11 mouse cellular contexts compared by ENCODE assay signal in genomic region chr14:48740942-48741602, GRCm38 (mm10).
DNase-seq lines count a peak whose midpoint lies in the region; ATAC-seq and TF ChIP-seq lines count a peak whose summit lies in the region.
"Had no signal": no experiment of that assay in that cellular context is flagged by ENCODE, and none has a peak within 500 bp of the region (broad histone marks: within the 10 kb centered on the region; RNA-seq: fewer than 3 reads in every experiment).

No protein-coding gene starts in this region.

- no peak overlapping the region for H3K9ac ChIP-seq in lung, postnatal 0 days (replicated peaks; ENCODE audit: low read depth)
- no peak overlapping the region for H3K9ac ChIP-seq in forebrain, embryonic 13.5 days
- H3K9ac ChIP-seq in midbrain, embryonic 12.5 days (replicated peaks), result no peak overlapping the region
- H3K9ac ChIP-seq: lung, embryonic 15.5 days had no signal

- H3K9me3 ChIP-seq in lung, postnatal 0 days (ENCODE audit: low read length), result no peaks in the 10 kb centered on the region
- no peaks in the 10 kb centered on the region for H3K9me3 ChIP-seq in forebrain, embryonic 13.5 days (replicated peaks)
- no peaks in the 10 kb centered on the region for H3K9me3 ChIP-seq in midbrain, embryonic 12.5 days
- H3K9me3 ChIP-seq: lung, embryonic 15.5 days had no signal

- no peaks in the 10 kb centered on the region for H3K36me3 ChIP-seq in lung, postnatal 0 days (ENCODE audit: insufficient read depth, low read length)
- H3K36me3 ChIP-seq in forebrain, embryonic 13.5 days (ENCODE audit: poor library complexity, severe bottlenecking), result no peaks in the 10 kb centered on the region
- H3K36me3 ChIP-seq in midbrain, embryonic 12.5 days, result no peaks in the 10 kb centered on the region
- H3K36me3 ChIP-seq: lung, embryonic 15.5 days had no signal

- H3K4me3 ChIP-seq in lung, postnatal 0 days (ENCODE audit: low read depth, low read length), result no peak overlapping the region
- H3K4me3 ChIP-seq in forebrain, embryonic 13.5 days, result no peak overlapping the region
- H3K4me3 ChIP-seq in midbrain, embryonic 12.5 days, result no peak overlapping the region
- H3K4me3 ChIP-seq: lung, embryonic 15.5 days had no signal

- peak; percentile 41; the same call in 1 of the 2 replicates for ATAC-seq in lung, postnatal 0 days
- peak; percentile 53; the same call in 1 of the 2 replicates for ATAC-seq in forebrain, embryonic 13.5 days
- ATAC-seq in midbrain, embryonic 12.5 days (ENCODE audit: low FRiP score, low read depth), result peak; percentile 79

- H3K27me3 ChIP-seq in lung, postnatal 0 days (replicated peaks; ENCODE audit: insufficient read depth, low read length), result no peaks in the 10 kb centered on the region
- peaks cover 55% of the 10 kb centered on the region for H3K27me3 ChIP-seq in forebrain, embryonic 13.5 days
- H3K27me3 ChIP-seq in midbrain, embryonic 12.5 days, result peaks cover 8% of the 10 kb centered on the region
- H3K27me3 ChIP-seq: lung, embryonic 15.5 days had no signal

- no peaks in the 10 kb centered on the region for H3K4me1 ChIP-seq in lung, postnatal 0 days (ENCODE audit: insufficient read depth, low read depth, low read length)
- H3K4me1 ChIP-seq in forebrain, embryonic 13.5 days, result peaks cover 28% of the 10 kb centered on the region
- peaks cover 51% of the 10 kb centered on the region for H3K4me1 ChIP-seq in midbrain, embryonic 12.5 days
- H3K4me1 ChIP-seq: lung, embryonic 15.5 days had no signal

- no peak for TF ChIP-seq EP300 in lung, postnatal 0 days (IDR thresholded peaks at IDR 0.05)

- TF ChIP-seq CTCF in lung, postnatal 0 days (IDR thresholded peaks at IDR 0.05), result no peak

- H3K4me2 ChIP-seq in lung, postnatal 0 days (replicated peaks; ENCODE audit: low read depth, low read length), result no peak overlapping the region
- no peak overlapping the region; the same call in 1 of the 2 replicates for H3K4me2 ChIP-seq in forebrain, embryonic 13.5 days
- peak overlapping the region; percentile 37 for H3K4me2 ChIP-seq in midbrain, embryonic 12.5 days (replicated peaks)
- H3K4me2 ChIP-seq: liver, embryonic 11.5 days; lung, embryonic 15.5 days had no signal

- peak; percentile 58 for DNase-seq in lung, postnatal 0 days (ENCODE audit: low spot score)
- DNase-seq in lung, postnatal 36 days, result no peak
- no peak for DNase-seq in adrenal gland, postnatal 36 days
- DNase-seq in urinary bladder, postnatal 25 days (ENCODE audit: low spot score), result no peak
- DNase-seq in kidney, postnatal 10 days, result no peak
- DNase-seq: cerebellum, adult 18-20 months; right cerebral cortex, postnatal 4 days had no signal

- 54% methylated on average over 7 of the region's 7 CpGs for whole genome bisulfite sequencing in lung, postnatal 0 days
- 5% methylated on average over 7 of the region's 7 CpGs for WGBS in forebrain, embryonic 13.5 days
- 12% methylated on average over 7 of the region's 7 CpGs for WGBS in midbrain, embryonic 12.5 days

- H3K27ac ChIP-seq in lung, postnatal 0 days (ENCODE audit: low read length), result no peak overlapping the region
- H3K27ac ChIP-seq in forebrain, embryonic 13.5 days, result no peak overlapping the region
- peak overlapping the region; percentile 74 for H3K27ac ChIP-seq in midbrain, embryonic 12.5 days (replicated peaks)
- H3K27ac ChIP-seq: lung, embryonic 15.5 days had no signal
